Mouse (Mus musculus): ENCODE measurements at regions not wholly inside any gene's neighbourhood (a gene's known extent, or its start where the extent isn't known, plus 50 kb on each side); places are given as distances from the start of the nearest gene placed in this dataset.

GRCm38 (mm10) chr11:31282136-31282535 lies 87.7 kb downstream of the Stc2 start:
- WGBS: 85% methylated on average over 2 of the region's 2 CpGs
- no peaks in the 10 kb centered on the region for H3K4me1 ChIP-seq
- H3K9me3 ChIP-seq: no peaks in the 10 kb centered on the region
- no peak overlapping the region for H3K4me3 ChIP-seq
- no peak for DNase-seq (ENCODE audit: extremely low spot score, low spot score)
- no peaks in the 10 kb centered on the region for H3K36me3 ChIP-seq (replicated peaks)
- H3K27ac ChIP-seq: no peak overlapping the region
- no peaks in the 10 kb centered on the region for H3K27me3 ChIP-seq (ENCODE audit: poor library complexity, severe bottlenecking)

GRCm38 (mm10) chr11:31248467-31248866 lies 66.2 kb upstream of the Gm17332 start:
- Histone ChIP-seq H3K27ac (no peak overlapping the region), H3K4me1 (no peaks in the 10 kb centered on the region), H3K27me3 (ENCODE audit: poor library complexity, severe bottlenecking) (no peaks in the 10 kb centered on the region), H3K9me3 (no peaks in the 10 kb centered on the region), H3K4me3 (no peak overlapping the region), H3K36me3 (replicated peaks) (no peaks in the 10 kb centered on the region)
- 29% methylated on average over 2 of the region's 2 CpGs for WGBS
- DNase-seq (ENCODE audit: extremely low spot score, low spot score): peak; percentile 18

Data from forebrain, embryonic 10.5 days (tissue).